Mouse (Mus musculus) midbrain, embryonic 12.5 days (tissue): Measurements from ENCODE around the gene Gm37240. TPM values are rescaled to one million over a fixed set of nuclear protein-coding genes. Genes with fewer than 3 reads are reported as not detected.

Experiments used
- ATAC-seq: fragments of 200-750 bp; cut with Nextera tagmentation; 2 replicates; pipeline ENCODE4 v1.8.0; 2017; ENCODE audit warnings: low read depth, moderate TSS enrichment, moderate library complexity; ENCODE audit not compliant: low FRiP score
- H3K27ac ChIP-seq: fragments of 300-500 bp; sonication (generic); replicated peaks from 2 replicates; pipeline ENCODE4 v1.5.1; 2016; ENCODE audit warnings: mild to moderate bottlenecking
- H3K27me3 ChIP-seq: fragments of 300-500 bp; sonication (generic); 2 replicates; pipeline ENCODE4 v1.6.1; 2016; ENCODE audit warnings: mild to moderate bottlenecking
- H3K36me3 ChIP-seq: fragments of 300-500 bp; sonication (generic); 2 replicates; pipeline ENCODE4 v1.6.1; 2016
- H3K4me1 ChIP-seq: fragments of 300-500 bp; sonication (generic); 2 replicates; pipeline ENCODE4 v1.6.1; 2016
- H3K4me2 ChIP-seq: fragments of 300-500 bp; sonication (generic); replicated peaks from 2 replicates; pipeline ENCODE4 v1.6.1; 2016; ENCODE audit warnings: mild to moderate bottlenecking, moderate library complexity
- H3K4me3 ChIP-seq: fragments of 300-500 bp; sonication (generic); 2 replicates; pipeline ENCODE4 v1.5.1; 2016; ENCODE audit warnings: mild to moderate bottlenecking
- H3K9ac ChIP-seq: fragments of 300-500 bp; sonication (generic); replicated peaks from 2 replicates; pipeline ENCODE4 v1.6.1; 2016; ENCODE audit warnings: mild to moderate bottlenecking, moderate library complexity
- H3K9me3 ChIP-seq: fragments of 300-500 bp; sonication (generic); 2 replicates; pipeline ENCODE4 v1.6.1; 2016; ENCODE audit warnings: mild to moderate bottlenecking
- WGBS: fragments of 180-500 bp; shearing (Covaris S2); methylation state at CpG from one replicate; pipeline ENCODE4 v1.1.7; 2016; 5-methylcytosine and 5-hydroxymethylcytosine counted together
- polyA plus RNA-seq: library from polyadenylated mRNA; unstranded; fragments of >200 nt; fragmentation: Nextera tagmentation; extraction: Ambion mirVana; gene quantifications from 2 replicates; pipeline ENCODE4 v1.2.1, GENCODE M21; 2016

The Gm37240 gene
- polyA plus RNA-seq, 1 experiment from 2014 or later: 0.96 TPM

DNA sequence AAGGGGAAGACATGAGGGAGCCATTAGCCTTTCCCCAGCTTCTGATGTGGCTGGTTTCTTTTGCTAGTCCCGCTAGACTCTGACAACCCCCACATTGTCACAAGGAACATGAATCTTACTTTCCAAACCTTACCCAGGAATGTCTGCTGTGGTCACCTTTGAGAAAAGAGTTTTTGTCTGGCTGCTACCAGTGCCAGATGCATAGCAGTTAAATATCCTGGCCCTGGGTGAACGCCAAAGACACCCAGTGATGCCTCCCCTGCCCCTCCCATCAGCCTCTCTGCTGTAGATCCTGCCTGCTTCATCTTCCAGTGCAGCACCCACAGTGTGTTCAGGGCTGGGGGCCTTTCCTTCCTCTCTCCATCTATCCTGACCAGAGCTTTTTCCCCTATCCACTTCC, 1197.7 kb downstream of the Gm37240 start:
- no peak overlapping the region for H3K4me2 ChIP-seq
- H3K27ac ChIP-seq: no peak overlapping the region

DNA sequence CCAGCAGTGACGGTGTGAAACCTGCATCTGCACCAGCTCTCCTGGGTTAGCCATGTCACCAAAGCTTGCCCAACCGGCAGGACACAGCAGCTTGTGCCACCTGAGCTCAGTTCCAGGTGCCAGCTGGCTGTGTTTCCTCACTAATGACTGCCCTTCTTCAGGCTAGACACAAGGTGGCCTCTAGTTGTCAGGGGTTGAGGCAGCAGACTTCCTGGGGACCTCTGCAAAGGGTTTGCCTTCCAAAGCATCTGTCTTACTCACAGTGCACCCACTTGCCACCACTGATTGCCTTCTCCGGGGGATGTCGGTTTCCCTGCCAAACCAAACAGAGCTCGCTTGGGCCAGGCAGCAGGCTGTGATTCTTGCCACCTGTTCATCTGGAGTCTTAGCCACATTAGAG, 1199.1 kb downstream of the Gm37240 start:
- Histone ChIP-seq H3K4me2 (no peak overlapping the region), H3K36me3 (no peaks in the 10 kb centered on the region), H3K27ac (no peak overlapping the region), H3K9ac (no peak overlapping the region), H3K27me3 (peaks cover 10% of the 10 kb centered on the region; the same call in 1 of the 2 replicates), H3K4me3 (no peak overlapping the region), H3K9me3 (no peaks in the 10 kb centered on the region), H3K4me1 (peaks cover 13% of the 10 kb centered on the region; the same call in 1 of the 2 replicates)
- no peak for ATAC-seq
- 90% methylated on average over 5 of the region's 5 CpGs for WGBS

More for the DNA sequence above, 1197.7 kb downstream of the Gm37240 start:
- ATAC-seq: no peak
- H3K4me1 ChIP-seq: peaks cover 13% of the 10 kb centered on the region; the same call in 1 of the 2 replicates
- WGBS: 75% methylated on average over 2 of the region's 2 CpGs
- no peak overlapping the region for H3K9ac ChIP-seq
- peaks cover 10% of the 10 kb centered on the region; the same call in 1 of the 2 replicates for H3K27me3 ChIP-seq
- H3K36me3 ChIP-seq: no peaks in the 10 kb centered on the region
- no peaks in the 10 kb centered on the region for H3K9me3 ChIP-seq
- H3K4me3 ChIP-seq: no peak overlapping the region

DNA sequence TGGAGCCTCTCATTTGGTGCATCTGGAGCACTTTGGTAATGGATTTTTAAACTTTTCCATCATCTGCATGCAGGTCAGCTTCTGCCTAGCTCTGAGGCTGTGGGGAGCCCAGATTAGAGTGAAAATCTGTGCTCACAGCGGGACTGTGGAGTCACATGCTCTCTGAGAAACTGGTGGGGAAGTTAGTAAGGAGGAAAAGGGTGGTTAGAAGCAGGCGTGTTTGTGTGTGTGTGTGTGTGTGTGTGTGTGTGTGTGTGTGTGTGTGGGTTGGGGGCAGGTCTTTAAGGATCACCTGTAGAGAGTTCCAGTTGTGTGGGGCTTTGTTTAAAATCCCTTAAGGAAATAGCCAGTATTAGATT, 1199.9 kb downstream of the Gm37240 start:
- ATAC-seq: no peak
- no peak overlapping the region for H3K9ac ChIP-seq
- H3K4me3 ChIP-seq: no peak overlapping the region
- 58% methylated on average over 2 of the region's 2 CpGs for WGBS
- no peak overlapping the region for H3K4me2 ChIP-seq
- no peak overlapping the region for H3K27ac ChIP-seq
- peaks cover 13% of the 10 kb centered on the region; the same call in 1 of the 2 replicates for H3K4me1 ChIP-seq
- peaks cover 10% of the 10 kb centered on the region; the same call in 1 of the 2 replicates for H3K27me3 ChIP-seq
- H3K36me3 ChIP-seq: no peaks in the 10 kb centered on the region
- H3K9me3 ChIP-seq: no peaks in the 10 kb centered on the region

DNA sequence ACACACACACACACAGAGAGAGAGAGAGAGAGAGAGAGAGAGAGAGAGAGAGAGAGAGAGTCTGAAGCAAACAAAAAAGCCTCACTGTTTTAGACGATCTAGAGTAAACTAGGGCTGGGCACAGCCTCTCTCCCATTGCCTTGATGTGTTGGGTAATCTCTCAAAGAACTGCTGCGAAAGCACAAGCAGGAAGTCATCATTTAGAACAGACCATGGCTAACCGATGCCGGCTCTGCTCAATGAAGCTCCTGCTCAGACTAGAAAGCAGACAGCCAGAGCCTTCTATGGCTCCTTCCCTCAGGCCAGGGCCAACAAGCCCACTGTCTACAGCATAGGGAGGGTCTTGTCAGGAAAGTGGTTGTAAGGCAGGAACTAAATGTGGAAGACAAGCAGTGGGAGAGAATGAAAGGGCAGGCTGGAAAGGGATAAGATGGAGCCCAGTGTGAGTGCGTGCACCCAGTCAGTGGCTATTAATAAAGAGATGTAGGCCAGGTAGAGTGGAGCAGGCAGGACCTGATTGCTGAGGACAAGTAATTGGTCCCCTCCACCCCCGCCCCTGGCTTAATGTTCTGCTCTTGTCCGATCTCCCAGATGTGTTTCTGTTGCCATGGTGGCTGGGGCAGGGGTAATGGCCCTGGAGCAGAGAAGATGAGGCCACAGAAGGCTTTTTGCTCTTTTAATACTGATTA, 1200.4 kb downstream of the Gm37240 start:
- Histone ChIP-seq H3K4me1 (peaks cover 13% of the 10 kb centered on the region; the same call in 1 of the 2 replicates), H3K4me2 (no peak overlapping the region), H3K9me3 (no peaks in the 10 kb centered on the region), H3K36me3 (no peaks in the 10 kb centered on the region), H3K27me3 (peaks cover 7% of the 10 kb centered on the region; the same call in 1 of the 2 replicates), H3K9ac (no peak overlapping the region), H3K27ac (no peak overlapping the region), H3K4me3 (no peak overlapping the region)
- ATAC-seq: no peak
- 72% methylated on average over 7 of the region's 7 CpGs for WGBS

DNA sequence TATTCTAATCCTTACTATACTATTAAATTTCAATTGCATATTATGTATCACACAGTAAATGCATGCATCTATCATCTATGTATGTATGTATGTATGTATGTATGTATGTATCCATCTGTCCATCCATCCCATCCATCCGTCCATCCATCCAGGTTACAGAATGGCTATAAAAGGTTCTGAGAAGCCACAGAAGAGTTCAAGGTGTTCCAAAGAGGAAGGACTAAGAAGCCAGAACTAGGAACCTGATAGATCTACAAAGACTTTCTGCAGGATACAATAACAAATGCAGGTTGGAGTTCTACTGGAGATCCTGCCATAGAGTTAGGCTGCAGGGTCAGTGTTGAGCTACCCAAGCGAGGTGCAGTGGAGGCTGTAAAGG, 1201.0 kb downstream of the Gm37240 start:
- Histone ChIP-seq H3K27ac (no peak overlapping the region), H3K27me3 (0 out of 2 replicates have a peak, but pooled peaks cover 3% of the 10 kb centered on the region), H3K36me3 (no peaks in the 10 kb centered on the region), H3K9ac (no peak overlapping the region), H3K4me1 (peaks cover 13% of the 10 kb centered on the region; the same call in 1 of the 2 replicates), H3K4me3 (no peak overlapping the region), H3K9me3 (no peaks in the 10 kb centered on the region), H3K4me2 (no peak overlapping the region)
- WGBS: 94% methylated on average over 2 of the region's 2 CpGs
- no peak for ATAC-seq

DNA sequence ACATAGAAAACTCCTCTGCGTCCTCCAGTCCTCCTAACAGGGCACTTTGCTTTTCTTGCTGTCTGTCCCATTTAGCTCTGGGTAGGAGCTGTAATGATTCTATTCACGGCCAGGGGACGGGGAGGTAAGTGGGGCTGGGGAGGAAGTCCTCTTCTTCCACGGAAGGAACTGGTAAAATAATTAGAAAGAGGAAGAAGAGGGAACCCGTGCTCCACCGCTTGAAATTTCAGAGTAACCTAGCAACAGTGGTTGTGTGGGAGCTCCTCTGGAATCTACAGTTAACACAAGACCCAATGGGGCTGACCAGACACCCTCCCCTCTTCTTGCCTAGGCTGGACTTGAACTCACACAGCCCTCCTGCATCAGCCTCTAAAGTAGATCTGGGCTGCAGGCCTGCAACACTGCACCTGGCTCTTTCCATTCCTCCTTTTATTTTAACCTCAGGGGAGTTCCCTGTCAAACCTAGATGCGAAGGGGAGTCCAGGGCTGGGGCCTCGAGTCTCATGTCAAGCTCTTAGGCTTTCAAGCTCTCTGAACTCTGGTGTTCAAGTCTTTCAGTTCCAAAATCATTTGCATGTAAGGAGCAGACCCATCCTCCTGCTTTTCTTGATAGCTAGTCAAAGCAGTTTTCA, 1201.5 kb downstream of the Gm37240 start:
- Histone ChIP-seq H3K27me3 (0 out of 2 replicates have a peak, but pooled peaks cover 3% of the 10 kb centered on the region), H3K4me1 (peaks cover 13% of the 10 kb centered on the region; the same call in 1 of the 2 replicates), H3K9me3 (no peaks in the 10 kb centered on the region), H3K4me2 (no peak overlapping the region), H3K36me3 (no peaks in the 10 kb centered on the region), H3K4me3 (no peak overlapping the region), H3K27ac (no peak overlapping the region), H3K9ac (no peak overlapping the region)
- 79% methylated on average over 8 of the region's 8 CpGs for WGBS
- ATAC-seq: no peak

DNA sequence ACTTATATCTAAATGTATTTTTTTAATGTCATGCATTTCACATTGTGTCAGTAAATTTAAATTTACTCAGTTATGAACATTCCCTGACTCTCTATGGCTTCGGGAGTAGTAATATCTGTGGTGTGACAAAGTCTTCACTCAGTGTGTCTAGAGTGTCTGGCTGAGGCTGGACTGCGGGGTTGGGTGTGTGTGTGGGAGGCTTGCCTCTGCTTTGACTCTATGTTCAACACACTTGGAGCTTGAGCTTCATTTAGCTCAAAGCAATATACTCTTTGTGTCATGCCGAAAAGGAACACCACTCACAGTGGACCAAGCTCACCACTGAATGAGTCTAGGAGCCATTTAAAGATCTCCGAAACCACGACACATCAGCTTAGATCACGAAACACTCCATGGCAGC, 1203.5 kb downstream of the Gm37240 start:
- ATAC-seq: no peak
- Histone ChIP-seq H3K36me3 (no peaks in the 10 kb centered on the region), H3K4me1 (peaks cover 7% of the 10 kb centered on the region; the same call in 1 of the 2 replicates), H3K27ac (no peak overlapping the region), H3K4me2 (no peak overlapping the region), H3K9ac (no peak overlapping the region), H3K9me3 (no peaks in the 10 kb centered on the region), H3K4me3 (no peak overlapping the region), H3K27me3 (peaks cover 7% of the 10 kb centered on the region; the same call in 1 of the 2 replicates)
- 91% methylated on average over 6 of the region's 6 CpGs for WGBS

DNA sequence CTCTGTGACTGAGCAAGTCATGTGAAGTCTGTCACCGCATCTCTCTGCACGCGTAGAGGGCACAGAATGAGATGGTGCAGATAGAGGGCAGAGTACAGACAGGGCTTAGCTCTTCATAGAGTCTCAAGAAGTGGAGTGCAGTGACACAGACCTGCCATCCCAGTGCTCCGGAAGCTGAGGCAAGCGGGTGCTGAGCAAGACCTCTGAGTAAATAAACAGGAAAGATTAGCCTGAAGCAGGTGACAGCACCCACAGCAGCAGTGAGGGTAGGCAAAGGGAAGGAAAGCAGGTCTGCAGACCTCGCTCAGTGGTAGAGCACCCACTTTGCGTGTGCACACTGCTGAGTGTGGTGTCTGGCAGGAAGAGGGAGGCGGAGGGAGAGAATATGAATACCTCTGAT, 1205.6 kb downstream of the Gm37240 start:
- no peak for ATAC-seq
- Histone ChIP-seq H3K4me3 (no peak overlapping the region), H3K9me3 (no peaks in the 10 kb centered on the region), H3K9ac (no peak overlapping the region), H3K36me3 (no peaks in the 10 kb centered on the region), H3K27me3 (peaks cover 3% of the 10 kb centered on the region; the same call in 1 of the 2 replicates), H3K27ac (no peak overlapping the region), H3K4me2 (no peak overlapping the region), H3K4me1 (no peaks in the 10 kb centered on the region)
- 86% methylated on average over 8 of the region's 8 CpGs for WGBS

DNA sequence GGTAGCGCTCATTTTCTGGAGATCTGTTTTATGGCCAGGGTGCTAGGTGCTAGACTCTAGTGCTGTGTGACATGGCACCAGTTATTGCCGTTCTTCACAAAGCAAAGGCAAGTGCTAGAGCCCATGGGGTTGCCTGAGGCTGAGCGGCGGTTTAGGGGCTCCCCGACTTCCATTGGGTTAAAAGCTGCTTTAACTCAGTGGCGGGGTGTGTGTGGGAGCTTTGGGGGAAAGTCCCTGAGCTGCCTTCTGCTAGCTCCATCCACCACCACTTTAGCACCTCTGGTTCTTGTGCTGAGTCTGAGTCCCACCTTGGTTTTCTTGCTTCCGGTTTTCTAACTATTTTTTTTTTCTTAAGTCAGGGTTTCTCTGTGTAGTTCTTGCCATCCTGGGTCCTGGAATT, 1207.3 kb downstream of the Gm37240 start:
- Histone ChIP-seq H3K4me3 (no peak overlapping the region), H3K36me3 (no peaks in the 10 kb centered on the region), H3K4me1 (no peaks in the 10 kb centered on the region), H3K4me2 (no peak overlapping the region), H3K9ac (no peak overlapping the region), H3K27ac (no peak overlapping the region), H3K27me3 (peaks cover 3% of the 10 kb centered on the region; the same call in 1 of the 2 replicates), H3K9me3 (no peaks in the 10 kb centered on the region)
- ATAC-seq: no peak
- WGBS: 86% methylated on average over 7 of the region's 7 CpGs

DNA sequence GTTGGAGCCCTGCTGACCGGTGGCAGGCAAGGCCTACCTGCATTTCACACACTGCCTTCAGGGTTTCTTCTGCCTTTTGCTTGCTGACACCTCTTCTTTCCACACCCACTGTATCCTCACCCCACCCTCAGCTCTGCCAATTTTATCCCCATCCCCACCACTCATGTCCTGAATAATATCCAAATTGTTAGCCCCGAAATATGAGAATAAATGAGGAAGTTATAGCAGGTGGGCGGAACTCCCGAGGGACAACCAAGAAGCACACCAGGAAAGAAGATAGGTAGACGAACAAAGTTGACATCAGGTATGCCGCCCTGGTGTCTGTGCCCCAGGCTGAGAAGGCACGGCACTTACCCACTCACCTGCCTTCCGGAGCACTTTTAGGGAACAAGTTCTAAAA, 1207.8 kb downstream of the Gm37240 start:
- WGBS: 92% methylated on average over 8 of the region's 8 CpGs
- ATAC-seq: no peak
- Histone ChIP-seq H3K9ac (no peak overlapping the region), H3K36me3 (no peaks in the 10 kb centered on the region), H3K4me2 (no peak overlapping the region), H3K4me1 (no peaks in the 10 kb centered on the region), H3K27me3 (peaks cover 3% of the 10 kb centered on the region; the same call in 1 of the 2 replicates), H3K27ac (no peak overlapping the region), H3K4me3 (no peak overlapping the region), H3K9me3 (no peaks in the 10 kb centered on the region)

DNA sequence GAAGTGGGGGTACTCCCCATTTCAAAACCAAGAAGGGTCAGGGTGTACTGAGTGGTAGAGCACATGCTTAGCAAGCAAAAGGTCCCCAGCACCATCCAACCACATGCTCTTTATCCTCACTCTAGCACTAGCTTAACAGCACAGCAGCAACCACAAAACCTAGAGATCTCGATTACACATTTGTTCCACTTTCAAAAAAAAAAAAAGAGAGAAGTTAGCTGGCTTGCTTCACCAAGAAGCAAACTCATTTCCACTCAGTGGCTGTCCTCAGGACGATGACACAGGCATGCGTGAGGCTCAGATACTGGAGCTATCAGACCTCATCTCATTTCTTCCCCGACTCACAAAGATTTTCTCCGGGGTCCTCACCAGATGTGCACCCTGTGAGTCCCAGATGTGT, 1208.4 kb downstream of the Gm37240 start:
- Histone ChIP-seq H3K4me3 (no peak overlapping the region), H3K4me1 (no peaks in the 10 kb centered on the region), H3K36me3 (no peaks in the 10 kb centered on the region), H3K27me3 (peaks cover 3% of the 10 kb centered on the region; the same call in 1 of the 2 replicates), H3K9me3 (no peaks in the 10 kb centered on the region), H3K27ac (no peak overlapping the region), H3K4me2 (no peak overlapping the region), H3K9ac (no peak overlapping the region)
- no peak for ATAC-seq
- 88% methylated on average over 5 of the region's 5 CpGs for WGBS

DNA sequence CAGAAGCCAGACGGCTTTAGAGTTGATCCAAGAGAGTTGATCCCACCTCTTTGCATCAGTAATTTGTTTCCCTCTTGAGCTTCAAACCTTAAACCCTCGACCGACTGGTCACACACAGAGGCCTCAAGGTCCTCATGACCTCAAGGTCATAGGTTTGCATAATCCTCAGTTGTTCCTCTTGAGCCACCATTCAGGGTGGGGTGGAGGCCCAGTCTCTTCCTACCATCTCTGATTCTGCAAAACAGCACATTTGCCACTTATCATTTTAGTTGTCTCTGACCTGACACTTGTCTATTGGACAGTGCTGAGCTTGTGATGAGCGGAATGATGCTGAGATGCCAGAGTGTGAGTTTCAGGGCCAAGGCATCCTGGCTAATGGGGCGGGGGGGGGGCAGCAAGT, 1211.6 kb downstream of the Gm37240 start:
- 46% methylated on average over 5 of the region's 5 CpGs for WGBS
- no peak for ATAC-seq
- Histone ChIP-seq H3K36me3 (no peaks in the 10 kb centered on the region), H3K27ac (no peak overlapping the region), H3K4me1 (no peaks in the 10 kb centered on the region), H3K4me2 (no peak overlapping the region), H3K27me3 (peaks cover 6% of the 10 kb centered on the region; the same call in 1 of the 2 replicates), H3K4me3 (no peak overlapping the region), H3K9me3 (no peaks in the 10 kb centered on the region), H3K9ac (no peak overlapping the region)
